Mouse (Mus musculus) limb, embryonic 15.5 days (tissue): ENCODE measurements around the gene Nat8f1. TPM values are rescaled to one million over a fixed set of nuclear protein-coding genes. Genes with fewer than 3 reads are reported as not detected.
A peak's percentile ranks its signal among the peaks of the same experiment; 100 is the strongest.
"Not testable (repeated sequence)": the region's sequence is repeated elsewhere in the genome, so short reads cannot be mapped to it uniquely, and the experiment has no call there.

Experiments used
- ATAC-seq: fragments of 200-750 bp; cut with Nextera tagmentation; 2 replicates; pipeline ENCODE4 v1.8.0; 2017; ENCODE audit warnings: low read depth, moderate TSS enrichment; ENCODE audit not compliant: insufficient number of reproducible peaks, low FRiP score, low TSS enrichment
- H3K27ac ChIP-seq: fragments of 300-500 bp; sonication (generic); 2 replicates; pipeline ENCODE4 v1.5.1; 2015; ENCODE audit warnings: moderate library complexity, mild to moderate bottlenecking, inconsistent platforms
- H3K27me3 ChIP-seq: fragments of 300-500 bp; sonication (generic); 2 replicates; pipeline ENCODE4 v1.6.1; 2015; ENCODE audit warnings: inconsistent platforms
- H3K36me3 ChIP-seq: fragments of 300-500 bp; sonication (generic); 2 replicates; pipeline ENCODE4 v1.6.1; 2015; ENCODE audit warnings: inconsistent platforms
- H3K4me1 ChIP-seq: fragments of 300-500 bp; sonication (generic); 2 replicates; pipeline ENCODE4 v1.6.1; 2015; ENCODE audit warnings: inconsistent platforms
- H3K4me2 ChIP-seq: fragments of 300-500 bp; sonication (generic); 2 replicates; pipeline ENCODE4 v1.6.1; 2015; ENCODE audit warnings: mild to moderate bottlenecking, inconsistent platforms
- H3K4me3 ChIP-seq: fragments of 300-500 bp; sonication (generic); 2 replicates; pipeline ENCODE4 v1.5.1; 2015; ENCODE audit warnings: mild to moderate bottlenecking, inconsistent platforms
- H3K9ac ChIP-seq: fragments of 300-500 bp; sonication (generic); 2 replicates; pipeline ENCODE4 v1.6.1; 2015; ENCODE audit warnings: inconsistent platforms
- H3K9me3 ChIP-seq: fragments of 300-500 bp; sonication (generic); 2 replicates; pipeline ENCODE4 v1.6.1; 2016; ENCODE audit warnings: inconsistent platforms
- WGBS: fragments of 180-500 bp; shearing (Covaris S2); methylation state at CpG from one replicate; pipeline ENCODE4 v1.1.7; 2015; 5-methylcytosine and 5-hydroxymethylcytosine counted together
- polyA plus RNA-seq: library from polyadenylated mRNA; unstranded; fragments of >200 nt; fragmentation: Nextera tagmentation; extraction: Ambion mirVana; gene quantifications from 2 replicates; pipeline ENCODE4 v1.2.1, GENCODE M21; 2015

Nat8f1 gene
- polyA plus RNA-seq, 1 experiment from 2014 or later, result 4.7 TPM

- Histone ChIP-seq H3K4me3 (no peak overlapping the region), H3K9ac (no peak overlapping the region), H3K36me3 (peaks cover 61% of the 10 kb centered on the region), H3K27me3 (no peaks in the 10 kb centered on the region), H3K4me1 (no peaks in the 10 kb centered on the region), H3K27ac (no peak overlapping the region), H3K4me2 (no peak overlapping the region), H3K9me3 (no peaks in the 10 kb centered on the region)
- 90% methylated on average over 9 of the region's 9 CpGs for WGBS
- ATAC-seq, result no peak
Observed at GRCm38 (mm10) chr6:85927476-85928464, 12.3 kb upstream of the Nat8f1 start.

- H3K4me1 ChIP-seq, result no peaks in the 10 kb centered on the region
- no peak overlapping the region for H3K4me3 ChIP-seq
- 76% methylated on average over 1 of the region's 1 CpGs for WGBS
- peaks cover 63% of the 10 kb centered on the region for H3K36me3 ChIP-seq
- no peak overlapping the region for H3K4me2 ChIP-seq
- no peaks in the 10 kb centered on the region for H3K9me3 ChIP-seq
- H3K27me3 ChIP-seq, result no peaks in the 10 kb centered on the region
- H3K9ac ChIP-seq, result no peak overlapping the region
- no peak overlapping the region for H3K27ac ChIP-seq
- no peak for ATAC-seq
Observed at GRCm38 (mm10) chr6:85926709-85927108, 11.2 kb upstream of the Nat8f1 start.

GRCm38 (mm10) chr6:85923643-85924042, 8.2 kb upstream of the Nat8f1 start:
- Histone ChIP-seq H3K27ac (no peak overlapping the region), H3K36me3 (peaks cover 60% of the 10 kb centered on the region), H3K9me3 (no peaks in the 10 kb centered on the region), H3K4me2 (no peak overlapping the region), H3K27me3 (no peaks in the 10 kb centered on the region), H3K9ac (no peak overlapping the region), H3K4me3 (no peak overlapping the region), H3K4me1 (no peaks in the 10 kb centered on the region)
- 100% methylated on average over 1 of the region's 1 CpGs for WGBS
- ATAC-seq, result no peak

- 70% methylated on average over 4 of the region's 4 CpGs for WGBS
- H3K4me1 ChIP-seq, result peaks cover 6% of the 10 kb centered on the region; the same call in 1 of the 2 replicates
- no peaks in the 10 kb centered on the region for H3K27me3 ChIP-seq
- H3K9me3 ChIP-seq, result no peaks in the 10 kb centered on the region
- no peak overlapping the region for H3K27ac ChIP-seq
- no peak overlapping the region for H3K9ac ChIP-seq
- peaks cover 22% of the 10 kb centered on the region for H3K36me3 ChIP-seq
- no peak for ATAC-seq
- no peak overlapping the region for H3K4me2 ChIP-seq
- H3K4me3 ChIP-seq, result no peak overlapping the region
Observed at GRCm38 (mm10) chr6:85919401-85919800, 3.9 kb upstream of the Nat8f1 start.

GRCm38 (mm10) chr6:85918341-85918740, 2.9 kb upstream of the Nat8f1 start:
- not testable (repeated sequence) for H3K27ac ChIP-seq, H3K4me2 ChIP-seq, H3K4me1 ChIP-seq, H3K9me3 ChIP-seq, H3K27me3 ChIP-seq, H3K4me3 ChIP-seq, H3K9ac ChIP-seq, ATAC-seq
- H3K36me3 ChIP-seq, result peaks cover 22% of the 10 kb centered on the region
- WGBS, result 93% methylated on average over 3 of the region's 3 CpGs

GRCm38 (mm10) chr6:85916596-85916995, 1.1 kb upstream of the Nat8f1 start:
- H3K9ac ChIP-seq, result peak overlapping the region; percentile 66; the same call in 1 of the 2 replicates
- H3K4me1 ChIP-seq, result peaks cover 6% of the 10 kb centered on the region; the same call in 1 of the 2 replicates
- no peaks in the 10 kb centered on the region for H3K27me3 ChIP-seq
- peak overlapping the region; percentile 58 for H3K4me3 ChIP-seq
- no peaks in the 10 kb centered on the region for H3K9me3 ChIP-seq
- WGBS, result 86% methylated on average over 6 of the region's 6 CpGs
- ATAC-seq, result no peak
- peak overlapping the region; percentile 89; the same call in 1 of the 2 replicates for H3K27ac ChIP-seq
- peak overlapping the region; percentile 71 for H3K4me2 ChIP-seq
- H3K36me3 ChIP-seq, result peaks cover 11% of the 10 kb centered on the region; the same call in 1 of the 2 replicates

- Histone ChIP-seq H3K9ac (peak overlapping the region; percentile 66), H3K36me3 (no peaks in the 10 kb centered on the region), H3K27ac (peak overlapping the region; percentile 89), H3K4me2 (peak overlapping the region; percentile 71), H3K9me3 (no peaks in the 10 kb centered on the region), H3K27me3 (no peaks in the 10 kb centered on the region), H3K4me3 (peak overlapping the region; percentile 58), H3K4me1 (peaks cover 6% of the 10 kb centered on the region; the same call in 1 of the 2 replicates)
- ATAC-seq, result no peak
- 8% methylated on average over 11 of the region's 11 CpGs for WGBS
Observed at GRCm38 (mm10) chr6:85915141-85915538, 347 bp downstream of the Nat8f1 start.

GRCm38 (mm10) chr6:85911587-85911986, 3.9 kb downstream of the Nat8f1 start, which contains the start of gene Tprkb:
TSS of gene Tprkb (plus strand) at chr6:85911865.
- H3K27me3 ChIP-seq, result no peaks in the 10 kb centered on the region
- no peak within 1 kb of the TSS for H3K4me3 ChIP-seq
- no peak for ATAC-seq
- H3K4me2 ChIP-seq, result no peak within 1 kb of the TSS
- 76% methylated on average over 3 of the region's 3 CpGs for WGBS
- no peak within 1 kb of the TSS for H3K9ac ChIP-seq
- no peak within 1 kb of the TSS for H3K27ac ChIP-seq
- peaks cover 6% of the 10 kb centered on the region; the same call in 1 of the 2 replicates for H3K4me1 ChIP-seq
- H3K9me3 ChIP-seq, result no peaks in the 10 kb centered on the region
- H3K36me3 ChIP-seq, result no peaks in the 10 kb centered on the region

- Histone ChIP-seq H3K4me2 (no peak overlapping the region), H3K27ac (no peak overlapping the region), H3K9me3 (no peaks in the 10 kb centered on the region), H3K4me1 (peaks cover 1% of the 10 kb centered on the region; the same call in 1 of the 2 replicates), H3K4me3 (no peak overlapping the region), H3K36me3 (no peaks in the 10 kb centered on the region), H3K9ac (no peak overlapping the region), H3K27me3 (no peaks in the 10 kb centered on the region)
- 86% methylated on average over 1 of the region's 1 CpGs for WGBS
- ATAC-seq, result no peak
Observed at GRCm38 (mm10) chr6:85909704-85910103, 5.8 kb downstream of the Nat8f1 start.

- H3K9me3 ChIP-seq, result no peaks in the 10 kb centered on the region
Observed at GRCm38 (mm10) chr6:85908341-85908740, 7.1 kb downstream of the Nat8f1 start.

GRCm38 (mm10) chr6:85906911-85907351, 8.6 kb downstream of the Nat8f1 start:
- 69% methylated on average over 2 of the region's 2 CpGs for WGBS
- H3K9ac ChIP-seq, H3K36me3 ChIP-seq, ATAC-seq, H3K4me2 ChIP-seq, H3K4me3 ChIP-seq, H3K4me1 ChIP-seq, H3K9me3 ChIP-seq, H3K27ac ChIP-seq, H3K27me3 ChIP-seq: not testable (repeated sequence)

More at GRCm38 (mm10) chr6:85908341-85908740, 7.1 kb downstream of the Nat8f1 start:
- Histone ChIP-seq H3K4me2 (no peak overlapping the region), H3K36me3 (no peaks in the 10 kb centered on the region), H3K4me3 (no peak overlapping the region), H3K9ac (no peak overlapping the region), H3K27ac (no peak overlapping the region), H3K27me3 (no peaks in the 10 kb centered on the region), H3K4me1 (0 out of 2 replicates have a peak, but pooled peaks cover 2% of the 10 kb centered on the region)
- 69% methylated on average over 3 of the region's 3 CpGs for WGBS
- no peak for ATAC-seq

- not testable (repeated sequence) for ATAC-seq, H3K36me3 ChIP-seq, H3K27ac ChIP-seq, H3K9ac ChIP-seq, H3K9me3 ChIP-seq, H3K27me3 ChIP-seq, H3K4me1 ChIP-seq
- Histone ChIP-seq H3K4me2 (peak within 1 kb of the TSS; percentile 38), H3K4me3 (peak within 1 kb of the TSS; percentile 30)
- 14% methylated on average over 20 of the region's 20 CpGs for WGBS
Observed at GRCm38 (mm10) chr6:85904642-85905061, 10.8 kb downstream of the Nat8f1 start, which contains the start of gene Nat8f4. TSS of gene Nat8f4 (minus strand) at chr6:85904884.
